Mouse (Mus musculus): ENCODE results near the gene Kcnh8. TPM values are rescaled to one million over a fixed set of nuclear protein-coding genes. Genes with fewer than 3 reads are reported as not detected.

Kcnh8 gene
- polyA plus RNA-seq, 1 experiment, result 4.1 TPM

GRCm38 (mm10) chr17:52980958-52981357 lies 378.4 kb downstream of the Kcnh8 start:
- H3K27me3 ChIP-seq (ENCODE audit: control insufficient read depth, insufficient read depth, low read length), result no peaks in the 10 kb centered on the region
- H3K4me3 ChIP-seq (ENCODE audit: control insufficient read depth, low read depth, low read length), result no peak overlapping the region
- H3K36me3 ChIP-seq (ENCODE audit: control insufficient read depth, insufficient read depth, low read length), result no peaks in the 10 kb centered on the region
- no peak for TF ChIP-seq CTCF (IDR thresholded peaks at IDR 0.05; ENCODE audit: control insufficient read depth, insufficient read depth, insufficient replicate concordance, low read depth, low read length)
- no peak for TF ChIP-seq POLR2A (IDR thresholded peaks at IDR 0.05; ENCODE audit: control insufficient read depth, low read depth, low read length)
- no peak overlapping the region for H3K27ac ChIP-seq (ENCODE audit: control insufficient read depth, insufficient read depth, low read depth, low read length)
- H3K4me1 ChIP-seq (ENCODE audit: control insufficient read depth, insufficient read depth, low read length), result no peaks in the 10 kb centered on the region

All from testis, adult 2 months (tissue).